15 mouse cellular contexts compared by ENCODE assay signal in the genomic region with DNA sequence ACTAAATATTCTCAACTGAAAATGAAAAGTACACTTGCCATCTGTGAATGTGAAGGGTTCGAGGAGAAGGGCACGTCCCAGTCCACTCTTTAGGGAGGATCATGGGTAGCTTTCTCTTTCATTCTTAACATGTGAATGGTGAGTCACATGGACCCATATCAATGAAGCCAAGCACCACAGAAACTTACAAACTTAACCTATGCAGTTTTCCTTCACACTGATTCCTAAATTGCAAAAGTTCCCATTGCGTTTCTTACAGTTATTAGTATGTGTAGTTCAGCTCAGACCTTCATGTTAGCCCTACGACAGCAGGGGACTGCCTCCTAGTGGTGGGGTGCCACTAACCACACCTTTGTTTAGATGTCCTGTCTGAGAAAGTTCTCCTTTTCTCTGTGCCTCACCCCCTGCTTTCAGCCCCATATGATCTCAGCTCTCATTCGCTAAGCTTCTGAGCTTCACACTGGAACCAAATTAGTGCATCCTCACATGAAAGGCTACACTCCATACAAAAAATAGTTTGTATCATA. TPM values are rescaled to one million over a fixed set of nuclear protein-coding genes. Genes with fewer than 3 reads are reported as not detected.
A peak's percentile ranks its signal among the peaks of the same experiment; 100 is the strongest.
DNase-seq lines count a peak whose midpoint lies in the region; ATAC-seq and TF ChIP-seq lines count a peak whose summit lies in the region.
"Had no signal": no experiment of that assay in that cellular context is flagged by ENCODE, and none has a peak within 500 bp of the region (broad histone marks: within the 10 kb centered on the region; RNA-seq: fewer than 3 reads in every experiment).

No protein-coding gene starts in this region.

- no peak overlapping the region for H3K4me3 ChIP-seq in gastrocnemius, adult 2 months
- H3K4me3 ChIP-seq in liver, postnatal 0 days (ENCODE audit: low read depth, low read length), result no peak overlapping the region
- no peak overlapping the region for H3K4me3 ChIP-seq in liver, embryonic 11.5 days (ENCODE audit: low read depth, low read length)
- H3K4me3 ChIP-seq in ES-E14 (ENCODE audit: insufficient read depth in 1 of 2, low read depth in 1 of 2, low read length in 2 of 2, poor library complexity in 1 of 2, severe bottlenecking in 1 of 2) (no peak overlapping the region), myocyte (no peak overlapping the region)
- H3K4me3 ChIP-seq in forebrain, postnatal 0 days (ENCODE audit: low read depth, low read length), result no peak overlapping the region
- H3K4me3 ChIP-seq: forebrain, embryonic 12.5 days; limb, embryonic 15.5 days; neural tube, embryonic 13.5 days had no signal

- H3K4me2 ChIP-seq in liver, postnatal 0 days (ENCODE audit: low read depth, low read length), result no peak overlapping the region
- H3K4me2 ChIP-seq in liver, embryonic 11.5 days, result no peak overlapping the region
- H3K4me2 ChIP-seq in myocyte (ENCODE audit: low read depth), result peak overlapping the region; percentile 15
- no peak overlapping the region for H3K4me2 ChIP-seq in forebrain, postnatal 0 days (ENCODE audit: low read depth)
- H3K4me2 ChIP-seq: forebrain, embryonic 12.5 days; limb, embryonic 15.5 days; neural tube, embryonic 13.5 days had no signal

- intact Hi-C loops in gastrocnemius, adult 2 months (cut with DNase I), result no loop called here
- intact Hi-C loops in left cerebral cortex, postnatal 36 days (cut with DNase I), result no loop called here

- in situ Hi-C loops in ES-E14 (cut with MboI; ENCODE audit: low sequenced_read_pairs in 2 of 2, unreplicated experiment in 2 of 2), result no loop called here

- no peaks in the 10 kb centered on the region for H3K36me3 ChIP-seq in liver, postnatal 0 days (replicated peaks; ENCODE audit: insufficient read depth, low read length)
- H3K36me3 ChIP-seq in liver, embryonic 11.5 days (ENCODE audit: control insufficient read depth, insufficient read depth, low read length), result no peaks in the 10 kb centered on the region
- H3K36me3 ChIP-seq in ES-E14 (ENCODE audit: control insufficient read depth, insufficient read depth, low read length, poor library complexity, severe bottlenecking) (no peaks in the 10 kb centered on the region), myocyte (ENCODE audit: control insufficient read depth, insufficient read depth) (no peaks in the 10 kb centered on the region)
- no peaks in the 10 kb centered on the region for H3K36me3 ChIP-seq in forebrain, postnatal 0 days (ENCODE audit: insufficient read depth)
- H3K36me3 ChIP-seq: forebrain, embryonic 12.5 days; limb, embryonic 15.5 days; neural tube, embryonic 13.5 days had no signal

- TF ChIP-seq EP300 in liver, postnatal 0 days (IDR thresholded peaks at IDR 0.05; ENCODE audit: low read depth), result no peak

- no peak for DNase-seq in gastrocnemius, adult 2 months
- DNase-seq in gastrocnemius, postnatal 4 days (ENCODE audit: low spot score in 2 of 2), result no peak
- DNase-seq in liver, postnatal 0 days, result no peak
- DNase-seq in liver, embryonic 11.5 days (ENCODE audit: low spot score), result no peak
- peak; percentile 6 for DNase-seq in ES-E14 (ENCODE audit: low read depth, low spot score)
- no peak for DNase-seq in left cerebral cortex, postnatal 36 days (ENCODE audit: low spot score in 2 of 2)
- DNase-seq in forebrain, postnatal 0 days, result no peak
- DNase-seq: gastrocnemius, postnatal 36 days; heart, postnatal 36 days; kidney, adult 8-10 months had no signal

- H3K79me2 ChIP-seq in myocyte (ENCODE audit: control insufficient read depth, insufficient read depth), result no peaks in the 10 kb centered on the region

- no peaks in the 10 kb centered on the region for H3K4me1 ChIP-seq in liver, postnatal 0 days (ENCODE audit: insufficient read depth)
- H3K4me1 ChIP-seq in liver, embryonic 11.5 days (replicated peaks; ENCODE audit: control insufficient read depth, insufficient read depth, low read length), result no peaks in the 10 kb centered on the region
- no peaks in the 10 kb centered on the region for H3K4me1 ChIP-seq in ES-E14 (ENCODE audit: control insufficient read depth in 2 of 2, insufficient read depth in 2 of 2, low read length in 2 of 2, poor library complexity in 1 of 2)
- no peaks in the 10 kb centered on the region for H3K4me1 ChIP-seq in forebrain, postnatal 0 days (ENCODE audit: insufficient read depth)
- H3K4me1 ChIP-seq: forebrain, embryonic 12.5 days; limb, embryonic 15.5 days; neural tube, embryonic 13.5 days had no signal

- WGBS in liver, postnatal 0 days (ENCODE audit: insufficient replicate concordance), result 59% methylated on average over 5 of the region's 5 CpGs
- 67% methylated on average over 5 of the region's 5 CpGs for WGBS in liver, embryonic 11.5 days
- 86% methylated on average over 5 of the region's 5 CpGs for WGBS in forebrain, postnatal 0 days

- no peak for TF ChIP-seq POLR2A in myocyte (IDR thresholded peaks at IDR 0.05; ENCODE audit: insufficient read length, low read depth)

- no peak overlapping the region for H3K9ac ChIP-seq in liver, postnatal 0 days (replicated peaks)
- no peak overlapping the region for H3K9ac ChIP-seq in liver, embryonic 11.5 days (ENCODE audit: low read depth, low read length)
- H3K9ac ChIP-seq in ES-E14 (ENCODE audit: insufficient read depth, low read depth, low read length, poor library complexity, severe bottlenecking), result no peak overlapping the region
- no peak overlapping the region for H3K9ac ChIP-seq in forebrain, postnatal 0 days
- H3K9ac ChIP-seq: forebrain, embryonic 12.5 days; limb, embryonic 15.5 days; neural tube, embryonic 13.5 days had no signal

- TF ChIP-seq CTCF in gastrocnemius, adult 2 months (IDR thresholded peaks at IDR 0.05), result peak; percentile 8; the same call in 1 of the 2 replicates
- TF ChIP-seq CTCF in liver, postnatal 0 days (IDR thresholded peaks at IDR 0.05; ENCODE audit: low read depth), result peak; percentile 50
- TF ChIP-seq CTCF in forebrain, postnatal 0 days (IDR thresholded peaks at IDR 0.05; ENCODE audit: low read depth), result no peak

- ATAC-seq in liver, postnatal 0 days, result no peak
- no peak for ATAC-seq in liver, embryonic 11.5 days (replicated peaks; ENCODE audit: low FRiP score)
- no peak for ATAC-seq in forebrain, postnatal 0 days
- ATAC-seq: activated CD4-positive, CD25-positive, alpha-beta regulatory T cell, adult 4 months had no signal

- H3ac ChIP-seq in myocyte (ENCODE audit: control insufficient read depth, insufficient read length), result no peak overlapping the region

- no peak overlapping the region for H3K27ac ChIP-seq in gastrocnemius, adult 2 months
- no peak overlapping the region for H3K27ac ChIP-seq in liver, postnatal 0 days (ENCODE audit: low read depth)
- no peak overlapping the region for H3K27ac ChIP-seq in liver, embryonic 11.5 days (ENCODE audit: low read depth, low read length)
- H3K27ac ChIP-seq in ES-E14 (ENCODE audit: insufficient read depth, low read depth, low read length, poor library complexity, severe bottlenecking), result no peak overlapping the region
- no peak overlapping the region for H3K27ac ChIP-seq in forebrain, postnatal 0 days (ENCODE audit: low read depth, low read length)
- H3K27ac ChIP-seq: forebrain, embryonic 12.5 days; limb, embryonic 15.5 days; neural tube, embryonic 13.5 days had no signal

- H3K27me3 ChIP-seq in liver, postnatal 0 days (ENCODE audit: insufficient read depth, low read length), result no peaks in the 10 kb centered on the region
- H3K27me3 ChIP-seq in liver, embryonic 11.5 days (replicated peaks; ENCODE audit: control insufficient read depth, insufficient read depth, low read length), result no peaks in the 10 kb centered on the region
- no peaks in the 10 kb centered on the region for H3K27me3 ChIP-seq in myocyte (ENCODE audit: control insufficient read depth, insufficient read depth, insufficient read length)
- no peaks in the 10 kb centered on the region for H3K27me3 ChIP-seq in forebrain, postnatal 0 days (ENCODE audit: insufficient read depth, low read length)
- H3K27me3 ChIP-seq: forebrain, embryonic 12.5 days; limb, embryonic 15.5 days; neural tube, embryonic 13.5 days had no signal

- no peaks in the 10 kb centered on the region for H3K9me3 ChIP-seq in liver, postnatal 0 days (ENCODE audit: low read length)
- no peaks in the 10 kb centered on the region for H3K9me3 ChIP-seq in liver, embryonic 11.5 days (ENCODE audit: control insufficient read depth, low read length)
- no peaks in the 10 kb centered on the region for H3K9me3 ChIP-seq in ES-E14 (ENCODE audit: control insufficient read depth, insufficient read depth, low read depth, low read length)
- no peaks in the 10 kb centered on the region for H3K9me3 ChIP-seq in forebrain, postnatal 0 days (ENCODE audit: low read length)
- H3K9me3 ChIP-seq: forebrain, embryonic 12.5 days; limb, embryonic 15.5 days; neural tube, embryonic 13.5 days had no signal

TF ChIP-seq in ES-E14, 5 proteins besides CTCF, POLR2A, EP300 and RAD21:
- TF ChIP-seq CHD2 (IDR thresholded peaks at IDR 0.05; ENCODE audit: low read depth, low read length) (no peak), ZC3H11A (IDR thresholded peaks at IDR 0.05; ENCODE audit: borderline replicate concordance, low read depth, low read length) (peak; percentile 5; the same call in 1 of the 2 replicates)

TF ChIP-seq in myocyte, 11 proteins besides CTCF, POLR2A, EP300 and RAD21:
- TF ChIP-seq CEBPB (IDR thresholded peaks at IDR 0.05; ENCODE audit: insufficient read depth, poor library complexity, severe bottlenecking) (no peak), POLR2AphosphoS2 (IDR thresholded peaks at IDR 0.05; ENCODE audit: insufficient read length, low read depth) (no peak), USF1 (IDR thresholded peaks at IDR 0.05; ENCODE audit: low read depth) (no peak), MYOG (IDR thresholded peaks at IDR 0.05; ENCODE audit: control insufficient read depth in 1 of 3, insufficient read depth in 1 of 3, insufficient read length in 2 of 3, low read depth in 2 of 3) (no peak), REST (IDR thresholded peaks at IDR 0.05; ENCODE audit: insufficient read depth, insufficient read length) (no peak), TCF12 (IDR thresholded peaks at IDR 0.05; ENCODE audit: insufficient read depth, poor library complexity, severe bottlenecking) (no peak), MAX (IDR thresholded peaks at IDR 0.05; ENCODE audit: low read depth) (no peak), SRF (IDR thresholded peaks at IDR 0.05; ENCODE audit: control insufficient read depth, insufficient read length, low read depth) (no peak), E2F4 (IDR thresholded peaks at IDR 0.05; ENCODE audit: insufficient read depth) (no peak), TCF3 (IDR thresholded peaks at IDR 0.05; ENCODE audit: insufficient read length, low read depth) (no peak)

RNA-seq across cellular contexts. Expression of a gene that starts 28.6 kb away (rescaled TPM):
- total RNA-seq in gastrocnemius, adult 2 months (2021), result not detected
- not detected for total RNA-seq in gastrocnemius, postnatal 4 days (2021)
- not detected in 2 replicates for polyA plus RNA-seq in liver, postnatal 0 days (2015; fragmentation: Nextera tagmentation; extraction: Ambion mirVana)
- 0.08 TPM in 1 of 2 replicates, not detected in the other for polyA plus RNA-seq in liver, embryonic 11.5 days (2014; fragmentation: Nextera tagmentation; extraction: Ambion mirVana)
- 0.05 TPM in 1 of 2 replicates, not detected in the other for total RNA-seq in ES-E14 (2012; rRNA removed)
- polyA plus RNA-seq in myocyte (2012; fragmentation: generic; extraction: Trizol), result 0.72 TPM
- 1 to 10 TPM; 6.1 to 6.2 TPM for total RNA-seq in left cerebral cortex, postnatal 36 days (2021)
- total RNA-seq in forebrain, postnatal 0 days (2014; rRNA removed), result 2.3 and 3.9 TPM in 2 replicates
- 5.7 and 5.9 TPM in 2 replicates for polyA plus RNA-seq in forebrain, postnatal 0 days (2015; fragmentation: Nextera tagmentation; extraction: Ambion mirVana)
- total RNA-seq: gastrocnemius, postnatal 36 days; heart, postnatal 36 days had no signal
- polyA plus RNA-seq: neural tube, embryonic 13.5 days had no signal
